Mouse (Mus musculus) hindbrain, embryonic 11.5 days (tissue): ENCODE measurements around the gene Kctd20. TPM values are rescaled to one million over a fixed set of nuclear protein-coding genes. Genes with fewer than 3 reads are reported as not detected.

Experiments used
- ATAC-seq: fragments of 200-750 bp; cut with Nextera tagmentation; 2 replicates; pipeline ENCODE4 v1.8.0; 2017; ENCODE audit warnings: mild to moderate bottlenecking, moderate TSS enrichment, moderate library complexity; ENCODE audit not compliant: low FRiP score
- DNase-seq: peaks from one replicate; pipeline ENCODE4 v3.0.0-alpha.2; 2015; ENCODE audit warnings: low spot score
- H3K27ac ChIP-seq: fragments of 300-500 bp; sonication (generic); 2 replicates; pipeline ENCODE4 v1.5.1; 2014; ENCODE audit warnings: mild to moderate bottlenecking, low read depth, low read length
- H3K27me3 ChIP-seq: fragments of 300-500 bp; sonication (generic); 2 replicates; pipeline ENCODE4 v1.6.1; 2014; ENCODE audit warnings: mild to moderate bottlenecking, low read length, moderate library complexity, mixed read lengths; ENCODE audit not compliant: control insufficient read depth, insufficient read depth
- H3K36me3 ChIP-seq: fragments of 300-500 bp; sonication (generic); 2 replicates; pipeline ENCODE4 v1.6.1; 2014; ENCODE audit warnings: mild to moderate bottlenecking, low read length, moderate library complexity, mixed read lengths; ENCODE audit not compliant: control insufficient read depth, insufficient read depth
- H3K4me1 ChIP-seq: fragments of 300-500 bp; sonication (generic); replicated peaks from 2 replicates; pipeline ENCODE4 v1.6.1; 2014; ENCODE audit warnings: low read length, mixed read lengths; ENCODE audit not compliant: control insufficient read depth, insufficient read depth
- H3K4me2 ChIP-seq: fragments of 300-500 bp; sonication (generic); replicated peaks from 2 replicates; pipeline ENCODE4 v1.6.1; 2014; ENCODE audit warnings: mild to moderate bottlenecking, low read depth, low read length
- H3K4me3 ChIP-seq: fragments of 300-500 bp; sonication (generic); 2 replicates; pipeline ENCODE4 v1.5.1; 2014; ENCODE audit warnings: low read depth, low read length
- H3K9ac ChIP-seq: fragments of 300-500 bp; sonication (generic); 2 replicates; pipeline ENCODE4 v1.6.1; 2014; ENCODE audit warnings: low read depth, low read length
- H3K9me3 ChIP-seq: fragments of 300-500 bp; sonication (generic); 2 replicates; pipeline ENCODE4 v1.6.1; 2016; ENCODE audit warnings: low read length; ENCODE audit not compliant: control insufficient read depth
- WGBS: fragments of 180-500 bp; shearing (Covaris S2); extraction: QIAGEN DNeasy Blood & Tissue Kit; methylation state at CpG from one replicate; pipeline ENCODE4 v1.1.7; 2014; 5-methylcytosine and 5-hydroxymethylcytosine counted together
- polyA plus RNA-seq: library from polyadenylated mRNA; unstranded; fragments of >200 nt; fragmentation: Nextera tagmentation; extraction: Ambion mirVana; gene quantifications from 2 replicates; pipeline ENCODE4 v1.2.1, GENCODE M21; 2014

Kctd20 gene
- polyA plus RNA-seq, 1 experiment from 2014 or later, result 81.7 TPM

DNA sequence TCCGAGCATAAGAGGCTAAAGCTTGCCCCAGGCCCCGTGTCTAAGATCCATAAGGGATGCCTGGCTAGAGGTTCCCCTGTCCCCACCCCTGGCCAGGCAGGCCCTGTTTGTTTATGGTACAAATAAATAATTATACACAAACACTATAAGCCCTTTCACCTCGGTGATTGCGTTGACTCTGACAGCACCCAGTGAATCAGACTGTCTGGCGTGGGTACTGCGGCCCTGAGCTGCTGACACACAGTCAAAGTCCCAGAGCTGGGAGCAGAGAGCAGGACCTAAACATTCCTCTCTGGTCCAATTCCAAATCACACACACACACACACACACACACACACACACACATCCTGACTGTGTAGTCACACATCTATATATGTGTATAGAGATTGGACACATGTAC, 37.8 kb upstream of the Kctd20 start:
- 0 out of 2 replicates have a peak, but pooled peaks cover 2% of the 10 kb centered on the region for H3K4me1 ChIP-seq
- no peak overlapping the region for H3K9ac ChIP-seq
- no peak overlapping the region for H3K4me2 ChIP-seq
- peaks cover 10% of the 10 kb centered on the region; the same call in 1 of the 2 replicates for H3K27me3 ChIP-seq
- H3K36me3 ChIP-seq, result no peaks in the 10 kb centered on the region
- WGBS, result 82% methylated on average over 6 of the region's 6 CpGs
- ATAC-seq, result no peak
- H3K27ac ChIP-seq, result no peak overlapping the region
- no peak for DNase-seq
- no peaks in the 10 kb centered on the region for H3K9me3 ChIP-seq
- H3K4me3 ChIP-seq, result no peak overlapping the region

DNA sequence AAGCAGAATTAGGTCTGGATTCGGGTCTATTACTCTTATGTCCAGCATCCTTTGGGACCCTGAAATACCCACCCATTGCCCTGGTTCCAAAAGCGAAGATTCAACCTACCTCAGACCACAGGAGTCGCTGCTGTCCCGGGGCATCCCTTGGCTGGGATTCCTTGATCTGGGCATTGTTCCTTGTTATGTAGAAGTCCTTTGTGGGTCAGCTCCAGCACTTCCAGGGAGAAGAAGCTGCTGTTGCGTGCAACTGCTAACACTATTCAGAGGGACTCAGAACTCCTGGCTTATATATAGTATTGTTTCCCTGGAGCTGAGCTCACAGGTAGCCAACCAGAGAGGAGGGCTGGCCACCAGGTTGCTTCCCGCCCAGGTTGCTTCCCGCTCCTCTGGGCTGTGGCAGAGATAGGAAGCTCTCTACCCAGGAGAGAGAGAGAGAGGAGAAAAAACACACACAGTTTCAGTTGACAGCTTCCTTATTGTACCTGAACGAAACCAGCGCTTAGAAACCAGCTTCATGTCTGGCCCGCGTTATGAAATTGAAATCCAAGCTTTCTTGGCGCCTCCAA, 36.6 kb upstream of the Kctd20 start, which contains the start of gene 4930539E08Rik:
4930539E08Rik (minus strand) TSS at position 265 of the 569 bp plus-strand sequence.
- H3K9ac ChIP-seq, result no peak within 1 kb of the TSS
- peaks cover 3% of the 10 kb centered on the region; the same call in 1 of the 2 replicates for H3K27me3 ChIP-seq
- ATAC-seq (no peak), DNase-seq (no peak)
- H3K9me3 ChIP-seq, result no peaks in the 10 kb centered on the region
- no peaks in the 10 kb centered on the region for H3K4me1 ChIP-seq
- no peak within 1 kb of the TSS for H3K4me3 ChIP-seq
- H3K4me2 ChIP-seq, result no peak within 1 kb of the TSS
- H3K27ac ChIP-seq, result no peak within 1 kb of the TSS
- WGBS, result 66% methylated on average over 12 of the region's 12 CpGs
- no peaks in the 10 kb centered on the region for H3K36me3 ChIP-seq

GRCm38 (mm10) chr17:28916520-28916919, 35.2 kb upstream of the Kctd20 start:
- Histone ChIP-seq H3K9ac (no peak overlapping the region), H3K4me2 (no peak overlapping the region), H3K27me3 (no peaks in the 10 kb centered on the region), H3K36me3 (no peaks in the 10 kb centered on the region), H3K4me1 (no peaks in the 10 kb centered on the region), H3K4me3 (no peak overlapping the region), H3K9me3 (no peaks in the 10 kb centered on the region), H3K27ac (no peak overlapping the region)
- ATAC-seq, result no peak
- 100% methylated on average over 1 of the region's 1 CpGs for WGBS
- DNase-seq, result no peak

- no peaks in the 10 kb centered on the region for H3K4me1 ChIP-seq
- no peaks in the 10 kb centered on the region for H3K36me3 ChIP-seq
- H3K27me3 ChIP-seq, result no peaks in the 10 kb centered on the region
- no peak overlapping the region for H3K4me3 ChIP-seq
- H3K4me2 ChIP-seq, result no peak overlapping the region
- H3K9ac ChIP-seq, result no peak overlapping the region
- ATAC-seq (no peak), DNase-seq (no peak)
- no peak overlapping the region for H3K27ac ChIP-seq
- WGBS, result 85% methylated on average over 8 of the region's 8 CpGs
- H3K9me3 ChIP-seq, result no peaks in the 10 kb centered on the region
Measured at GRCm38 (mm10) chr17:28921086-28921485, 30.7 kb upstream of the Kctd20 start.

GRCm38 (mm10) chr17:28922096-28922495, 29.7 kb upstream of the Kctd20 start:
- WGBS, result 76% methylated on average over 6 of the region's 6 CpGs
- no peaks in the 10 kb centered on the region for H3K36me3 ChIP-seq
- H3K9ac ChIP-seq, result no peak overlapping the region
- DNase-seq, result no peak
- no peaks in the 10 kb centered on the region for H3K4me1 ChIP-seq
- no peaks in the 10 kb centered on the region for H3K9me3 ChIP-seq
- H3K4me3 ChIP-seq, result no peak overlapping the region
- no peak overlapping the region for H3K27ac ChIP-seq
- H3K4me2 ChIP-seq, result no peak overlapping the region
- no peaks in the 10 kb centered on the region for H3K27me3 ChIP-seq
- no peak for ATAC-seq

DNA sequence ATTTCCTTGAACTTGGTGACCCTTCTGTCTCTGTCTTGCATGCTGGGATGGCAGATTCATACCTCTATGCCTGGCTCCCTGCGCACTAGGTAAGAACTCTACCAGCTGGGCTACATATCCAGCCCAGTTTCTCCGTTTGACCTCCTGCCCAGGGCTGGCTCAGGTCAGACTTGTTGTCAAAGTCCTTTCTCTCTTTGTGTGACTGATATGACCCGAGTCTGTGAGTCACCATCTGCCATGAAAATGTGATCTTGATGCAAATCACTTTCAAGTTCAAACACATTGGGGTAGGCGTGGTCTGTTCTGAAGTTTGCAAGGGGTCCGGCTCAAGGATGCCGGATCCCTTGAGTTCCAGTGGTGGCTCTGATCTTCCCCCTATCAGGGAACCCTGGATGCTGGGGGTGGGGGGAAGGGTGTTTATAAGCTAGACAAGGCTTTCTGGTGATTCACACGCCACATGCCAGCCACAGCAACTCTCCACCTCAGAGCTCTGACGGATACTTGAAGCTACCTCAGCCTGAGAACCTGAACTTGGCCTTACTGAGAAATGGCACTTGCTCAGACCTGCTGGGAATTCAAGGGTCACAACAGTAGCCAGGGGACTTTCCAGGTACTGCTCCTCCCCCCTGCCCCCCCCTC, 26.7 kb upstream of the Kctd20 start:
- H3K27ac ChIP-seq, result no peak overlapping the region
- H3K4me1 ChIP-seq, result no peaks in the 10 kb centered on the region
- no peaks in the 10 kb centered on the region for H3K36me3 ChIP-seq
- H3K27me3 ChIP-seq, result no peaks in the 10 kb centered on the region
- no peak overlapping the region for H3K4me2 ChIP-seq
- no peak overlapping the region for H3K9ac ChIP-seq
- H3K9me3 ChIP-seq, result no peaks in the 10 kb centered on the region
- DNase-seq, result no peak
- WGBS, result 82% methylated on average over 8 of the region's 8 CpGs
- ATAC-seq, result no peak
- no peak overlapping the region for H3K4me3 ChIP-seq

DNA sequence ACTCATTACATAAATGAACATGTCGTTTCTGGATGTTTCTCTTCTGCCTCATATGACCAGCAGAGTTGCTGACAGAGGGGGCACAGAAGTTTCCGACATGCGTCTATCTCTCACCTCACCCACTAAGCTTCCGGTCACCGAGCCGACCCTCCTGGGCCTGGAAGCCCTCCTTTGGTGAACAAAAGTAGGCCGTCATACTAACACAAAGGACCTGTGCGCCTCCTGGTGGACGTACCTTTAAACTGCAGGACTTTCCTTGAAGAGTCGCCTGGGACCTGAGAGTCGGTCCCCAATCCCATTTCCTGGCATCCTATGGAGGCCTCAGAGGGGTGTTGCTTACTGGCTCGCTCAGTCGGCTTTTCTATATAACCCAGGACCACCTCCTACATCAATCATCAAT, 25.4 kb upstream of the Kctd20 start:
- Histone ChIP-seq H3K27me3 (no peaks in the 10 kb centered on the region), H3K4me3 (no peak overlapping the region), H3K9ac (no peak overlapping the region), H3K9me3 (no peaks in the 10 kb centered on the region), H3K4me1 (peaks cover 5% of the 10 kb centered on the region; the same call in 1 of the 2 replicates), H3K4me2 (no peak overlapping the region), H3K36me3 (no peaks in the 10 kb centered on the region), H3K27ac (no peak overlapping the region)
- WGBS, result 17% methylated on average over 13 of the region's 13 CpGs
- ATAC-seq (no peak), DNase-seq (peak; percentile 90)

GRCm38 (mm10) chr17:28926866-28927635, 24.7 kb upstream of the Kctd20 start:
- peaks cover 5% of the 10 kb centered on the region; the same call in 1 of the 2 replicates for H3K4me1 ChIP-seq
- no peaks in the 10 kb centered on the region for H3K9me3 ChIP-seq
- H3K4me3 ChIP-seq, result no peak overlapping the region
- DNase-seq (peak; percentile 79), ATAC-seq (no peak)
- WGBS, result 51% methylated on average over 15 of the region's 15 CpGs
- H3K9ac ChIP-seq, result no peak overlapping the region
- no peaks in the 10 kb centered on the region for H3K27me3 ChIP-seq
- H3K27ac ChIP-seq, result no peak overlapping the region
- H3K36me3 ChIP-seq, result no peaks in the 10 kb centered on the region
- no peak overlapping the region for H3K4me2 ChIP-seq
